Mouse (Mus musculus): Measurements from ENCODE around the gene Olfr93. TPM values are rescaled to one million over a fixed set of nuclear protein-coding genes. Genes with fewer than 3 reads are reported as not detected.
"Not testable (repeated sequence)": the region's sequence is repeated elsewhere in the genome, so short reads cannot be mapped to it uniquely, and the experiment has no call there.

Olfr93 gene
- polyA plus RNA-seq (2015; fragmentation: Nextera tagmentation; extraction: Ambion mirVana), result not detected in 2 replicates

- no peaks in the 10 kb centered on the region for H3K9me3 ChIP-seq (replicated peaks)
- H3K36me3 ChIP-seq (replicated peaks), result no peaks in the 10 kb centered on the region
- H3K27me3 ChIP-seq, result no peaks in the 10 kb centered on the region
- H3K4me2 ChIP-seq, result no peak within 1 kb of the TSS
- ATAC-seq (ENCODE audit: insufficient read depth), result no peak
- H3K9ac ChIP-seq, result no peak within 1 kb of the TSS
- H3K27ac ChIP-seq (replicated peaks), result no peak within 1 kb of the TSS
- no peaks in the 10 kb centered on the region for H3K4me1 ChIP-seq (replicated peaks)
- H3K4me3 ChIP-seq (replicated peaks), result no peak within 1 kb of the TSS
Measured at GRCm38 (mm10) chr17:37161394-37161793, at the start of gene Olfr93. TSS of gene Olfr93 (minus strand) at chr17:37161494.

DNA sequence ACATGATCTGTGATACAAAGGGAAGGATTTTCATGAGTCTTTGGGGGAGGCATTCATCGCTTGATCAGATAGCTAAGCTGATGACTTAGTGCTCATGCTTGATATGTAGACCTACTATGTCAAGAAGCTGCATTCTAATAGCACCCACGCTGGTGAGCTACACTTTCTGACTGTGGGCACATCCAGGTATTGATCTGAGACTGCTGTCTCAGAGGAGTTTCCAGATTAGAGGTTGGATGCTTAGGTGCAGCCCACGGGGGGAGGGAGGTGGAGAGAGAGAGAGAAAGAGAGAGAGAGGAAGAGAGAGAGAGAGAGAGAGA, 42.6 kb upstream of the Olfr93 start:
- no peak overlapping the region for H3K4me3 ChIP-seq (replicated peaks)

GRCm38 (mm10) chr17:37203206-37203916, 42.1 kb upstream of the Olfr93 start:
- Histone ChIP-seq H3K4me1 (replicated peaks) (no peaks in the 10 kb centered on the region), H3K4me2 (no peak overlapping the region), H3K27ac (replicated peaks) (no peak overlapping the region), H3K9me3 (replicated peaks) (no peaks in the 10 kb centered on the region), H3K36me3 (replicated peaks) (no peaks in the 10 kb centered on the region), H3K4me3 (replicated peaks) (no peak overlapping the region), H3K9ac (no peak overlapping the region), H3K27me3 (peaks cover 6% of the 10 kb centered on the region)
- no peak for ATAC-seq (ENCODE audit: insufficient read depth)
- under 1% methylated on average over 4 of the region's 4 CpGs for WGBS (ENCODE audit: insufficient replicate concordance)

More for the DNA sequence above, 42.6 kb upstream of the Olfr93 start:
- Histone ChIP-seq H3K4me2 (no peak overlapping the region), H3K4me1 (replicated peaks) (no peaks in the 10 kb centered on the region), H3K27me3 (peaks cover under 1% of the 10 kb centered on the region; the same call in 1 of the 2 replicates), H3K9me3 (replicated peaks) (no peaks in the 10 kb centered on the region), H3K9ac (no peak overlapping the region), H3K36me3 (replicated peaks) (no peaks in the 10 kb centered on the region), H3K27ac (replicated peaks) (no peak overlapping the region)
- WGBS (ENCODE audit: insufficient replicate concordance), result 26% methylated on average over 3 of the region's 3 CpGs
- ATAC-seq (ENCODE audit: insufficient read depth), result no peak

- Histone ChIP-seq H3K4me1 (replicated peaks) (no peaks in the 10 kb centered on the region), H3K9me3 (replicated peaks) (no peaks in the 10 kb centered on the region), H3K36me3 (replicated peaks) (no peaks in the 10 kb centered on the region), H3K27ac (replicated peaks) (no peak within 1 kb of the TSS), H3K4me2 (no peak within 1 kb of the TSS), H3K4me3 (replicated peaks) (no peak within 1 kb of the TSS), H3K27me3 (peaks cover 30% of the 10 kb centered on the region), H3K9ac (no peak within 1 kb of the TSS)
- no peak for ATAC-seq (ENCODE audit: insufficient read depth)
- 65% methylated on average over 2 of the region's 2 CpGs for WGBS (ENCODE audit: insufficient replicate concordance)
Measured at GRCm38 (mm10) chr17:37200894-37201293, 39.6 kb upstream of the Olfr93 start, which contains the start of gene Olfr94. TSS of gene Olfr94 (minus strand) at chr17:37200994.

GRCm38 (mm10) chr17:37196845-37197724, 35.8 kb upstream of the Olfr93 start:
- no peaks in the 10 kb centered on the region for H3K36me3 ChIP-seq (replicated peaks)
- no peaks in the 10 kb centered on the region for H3K9me3 ChIP-seq (replicated peaks)
- no peak overlapping the region for H3K27ac ChIP-seq (replicated peaks)
- ATAC-seq (ENCODE audit: insufficient read depth), result no peak
- no peaks in the 10 kb centered on the region for H3K4me1 ChIP-seq (replicated peaks)
- H3K4me2 ChIP-seq, result peak overlapping the region; percentile 51
- H3K27me3 ChIP-seq, result peaks cover 41% of the 10 kb centered on the region
- no peak overlapping the region for H3K9ac ChIP-seq
- peak overlapping the region; percentile 22; the same call in 1 of the 2 replicates for H3K4me3 ChIP-seq (replicated peaks)
- 2% methylated on average over 77 of the region's 77 CpGs for WGBS (ENCODE audit: insufficient replicate concordance)

DNA sequence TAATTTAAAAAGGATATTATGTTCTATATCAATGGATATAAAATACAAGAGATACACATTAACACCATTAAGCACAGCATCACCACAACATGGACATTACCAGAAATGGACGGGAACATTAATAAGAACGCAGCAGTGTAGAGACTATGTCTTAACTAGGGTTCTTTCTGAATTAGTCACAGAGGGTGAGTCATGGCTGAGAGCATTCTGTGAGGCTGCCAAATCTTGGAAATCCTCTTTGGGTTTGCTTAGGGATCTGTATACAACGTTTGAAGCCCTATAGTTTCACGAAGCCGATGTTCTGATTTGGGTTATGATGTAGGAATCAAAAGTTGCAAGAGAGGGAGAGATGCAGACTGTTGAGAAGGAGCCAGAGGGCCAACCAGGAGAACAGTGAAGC, 33.5 kb upstream of the Olfr93 start:
- Histone ChIP-seq H3K4me2 (no peak overlapping the region), H3K9me3 (replicated peaks) (no peaks in the 10 kb centered on the region), H3K36me3 (replicated peaks) (no peaks in the 10 kb centered on the region), H3K4me3 (replicated peaks) (no peak overlapping the region), H3K4me1 (replicated peaks) (no peaks in the 10 kb centered on the region), H3K27ac (replicated peaks) (no peak overlapping the region), H3K27me3 (peaks cover 41% of the 10 kb centered on the region), H3K9ac (no peak overlapping the region)
- ATAC-seq (ENCODE audit: insufficient read depth), result no peak
- 69% methylated on average over 5 of the region's 5 CpGs for WGBS (ENCODE audit: insufficient replicate concordance)

DNA sequence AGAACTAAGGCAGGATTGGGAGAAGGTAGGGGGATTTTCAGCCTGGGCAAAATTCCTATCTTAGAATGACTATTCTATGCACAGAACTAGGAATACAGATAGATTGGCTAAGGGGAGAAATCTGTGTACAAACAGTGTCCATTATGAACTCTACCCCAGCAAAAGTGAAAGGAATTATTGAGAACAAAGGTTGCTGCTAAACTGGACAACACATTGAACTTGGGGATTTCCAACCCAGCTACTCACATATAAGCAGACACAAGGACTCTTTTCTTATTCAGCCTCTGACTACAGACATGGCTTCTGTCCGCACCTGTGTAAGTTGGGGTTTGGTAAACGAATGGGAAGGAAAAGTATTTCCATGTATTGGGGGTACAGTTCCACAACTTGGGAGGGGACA, 32.4 kb upstream of the Olfr93 start, which contains the start of gene Ubd:
Gene Ubd (plus strand): TSS at position 237 of the 400 bp plus-strand sequence.
- no peak within 1 kb of the TSS for H3K27ac ChIP-seq (replicated peaks)
- no peak within 1 kb of the TSS for H3K4me2 ChIP-seq
- no peaks in the 10 kb centered on the region for H3K4me1 ChIP-seq (replicated peaks)
- no peak within 1 kb of the TSS for H3K9ac ChIP-seq
- 60% methylated on average over 2 of the region's 2 CpGs for whole genome bisulfite sequencing (ENCODE audit: insufficient replicate concordance)
- H3K36me3 ChIP-seq (replicated peaks), result no peaks in the 10 kb centered on the region
- ATAC-seq (ENCODE audit: insufficient read depth), result no peak
- no peaks in the 10 kb centered on the region for H3K9me3 ChIP-seq (replicated peaks)
- H3K27me3 ChIP-seq, result peaks cover 38% of the 10 kb centered on the region
- no peak within 1 kb of the TSS for H3K4me3 ChIP-seq (replicated peaks)

DNA sequence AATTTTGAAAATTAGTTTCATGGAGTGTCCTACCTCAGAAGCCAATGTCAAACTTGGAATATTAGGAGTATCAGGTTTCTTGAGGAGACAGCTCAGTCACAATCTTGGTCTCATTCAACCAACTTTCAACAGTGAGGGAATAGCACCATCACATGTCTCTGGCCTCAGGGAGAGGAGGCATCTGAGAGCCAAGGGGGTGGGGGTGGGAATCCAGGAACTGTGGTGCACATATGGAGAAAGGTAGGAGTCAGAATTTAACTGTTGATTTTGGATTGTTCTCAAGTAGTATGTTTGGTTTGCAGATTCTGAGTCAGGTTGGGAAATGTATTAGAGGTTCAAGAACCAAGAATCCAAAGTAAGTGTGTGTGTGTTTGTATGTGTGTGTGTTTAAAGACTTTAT, 31.7 kb upstream of the Olfr93 start:
- Histone ChIP-seq H3K4me1 (replicated peaks) (no peaks in the 10 kb centered on the region), H3K36me3 (replicated peaks) (no peaks in the 10 kb centered on the region), H3K27ac (replicated peaks) (no peak overlapping the region), H3K9ac (no peak overlapping the region), H3K4me3 (replicated peaks) (no peak overlapping the region), H3K9me3 (replicated peaks) (no peaks in the 10 kb centered on the region), H3K4me2 (no peak overlapping the region), H3K27me3 (peaks cover 32% of the 10 kb centered on the region)
- ATAC-seq (ENCODE audit: insufficient read depth), result no peak

- H3K9me3 ChIP-seq (replicated peaks), result no peaks in the 10 kb centered on the region
- H3K4me1 ChIP-seq (replicated peaks), result no peaks in the 10 kb centered on the region
- WGBS (ENCODE audit: insufficient replicate concordance), result 33% methylated on average over 2 of the region's 2 CpGs
- no peak overlapping the region for H3K27ac ChIP-seq (replicated peaks)
- H3K4me3 ChIP-seq (replicated peaks), result no peak overlapping the region
- no peak overlapping the region for H3K4me2 ChIP-seq
- H3K9ac ChIP-seq, result no peak overlapping the region
- no peaks in the 10 kb centered on the region for H3K36me3 ChIP-seq (replicated peaks)
- peaks cover 9% of the 10 kb centered on the region for H3K27me3 ChIP-seq
- no peak for ATAC-seq (ENCODE audit: insufficient read depth)
Measured at GRCm38 (mm10) chr17:37190711-37191110, 29.4 kb upstream of the Olfr93 start.

DNA sequence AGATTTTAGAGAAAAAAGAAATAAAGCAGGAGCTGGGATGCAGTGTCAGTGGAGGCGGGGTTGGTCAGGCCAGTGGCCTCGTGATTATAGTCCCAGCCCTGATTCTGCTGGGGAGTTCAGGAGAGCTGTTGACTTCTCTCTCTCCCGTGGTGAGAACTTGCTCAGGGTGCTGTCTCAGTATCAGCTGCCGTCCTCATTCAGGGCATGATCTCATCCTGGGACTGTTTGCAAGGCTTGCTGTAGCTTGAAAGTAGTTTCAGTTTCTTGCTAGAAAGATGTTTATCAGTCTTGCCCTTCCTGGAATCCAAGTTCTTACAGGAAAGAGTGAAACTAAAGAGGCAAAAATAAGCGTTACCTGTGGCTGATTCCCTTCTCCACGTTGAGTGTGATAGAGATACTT, 24.2 kb upstream of the Olfr93 start:
- no peak overlapping the region for H3K27ac ChIP-seq (replicated peaks)
- H3K36me3 ChIP-seq (replicated peaks), result no peaks in the 10 kb centered on the region
- WGBS (ENCODE audit: insufficient replicate concordance), result 19% methylated on average over 6 of the region's 6 CpGs
- H3K27me3 ChIP-seq, result no peaks in the 10 kb centered on the region
- no peak for ATAC-seq (ENCODE audit: insufficient read depth)
- H3K4me3 ChIP-seq (replicated peaks), result no peak overlapping the region
- H3K4me2 ChIP-seq, result no peak overlapping the region
- no peaks in the 10 kb centered on the region for H3K4me1 ChIP-seq (replicated peaks)
- H3K9me3 ChIP-seq (replicated peaks), result no peaks in the 10 kb centered on the region
- no peak overlapping the region for H3K9ac ChIP-seq

- not testable (repeated sequence) for H3K27me3 ChIP-seq
Measured at GRCm38 (mm10) chr17:37131366-37131765, 29.9 kb downstream of the Olfr93 start.

More at GRCm38 (mm10) chr17:37131366-37131765, 29.9 kb downstream of the Olfr93 start:
- not testable (repeated sequence) for ATAC-seq (ENCODE audit: insufficient read depth); H3K4me3 ChIP-seq (replicated peaks); H3K9ac ChIP-seq; H3K4me1 ChIP-seq (replicated peaks); H3K36me3 ChIP-seq (replicated peaks); H3K4me2 ChIP-seq; H3K9me3 ChIP-seq (replicated peaks); H3K27ac ChIP-seq (replicated peaks)
- WGBS (ENCODE audit: insufficient replicate concordance), result 27% methylated on average over 4 of the region's 4 CpGs

Data from liver, embryonic 15.5 days (tissue).